Mouse (Mus musculus) C2C12 (cell line): ENCODE measurements around the gene Mup2. TPM values are rescaled to one million over a fixed set of nuclear protein-coding genes. Genes with fewer than 3 reads are reported as not detected.
"Not testable (repeated sequence)": the region's sequence is repeated elsewhere in the genome, so short reads cannot be mapped to it uniquely, and the experiment has no call there.

Source experiments
- H3K27me3 ChIP-seq: one replicate; pipeline ENCODE4 v1.6.1; 2011; ENCODE audit not compliant: control insufficient read depth, insufficient read depth, insufficient read length
- H3K36me3 ChIP-seq: one replicate; pipeline ENCODE4 v1.6.1; 2011; ENCODE audit not compliant: control insufficient read depth, insufficient read depth
- H3K4me3 ChIP-seq: one replicate; pipeline ENCODE4 v1.5.1; 2011; ENCODE audit warnings: mild to moderate bottlenecking, control low read depth; ENCODE audit not compliant: poor library complexity, insufficient read depth, severe bottlenecking
- H3K79me2 ChIP-seq: one replicate; pipeline ENCODE4 v1.6.1; 2011; ENCODE audit not compliant: control insufficient read depth, insufficient read depth
- H3K79me3 ChIP-seq: one replicate; pipeline ENCODE4 v1.6.1; 2011; ENCODE audit warnings: low read depth, control low read depth
- H3ac ChIP-seq: one replicate; pipeline ENCODE3; 2011; ENCODE audit warnings: low read depth; ENCODE audit not compliant: control insufficient read depth, insufficient read length
- long read RNA-seq, 2 experiments: library from polyadenylated mRNA; unstranded; transcript quantifications; one replicate each; pipeline ENCODE4 v2.0.0; 2019 to 2020
- polyA plus RNA-seq: library from polyadenylated mRNA; unstranded; fragments of >200 nt; fragmentation: generic; extraction: Trizol; gene quantifications from one replicate; pipeline ENCODE4 v1.2.1, GENCODE M21; 2012; ENCODE audit warnings: missing spikeins

Mup2 gene
- polyA plus RNA-seq = not detected
- long read RNA-seq, experiment 1 = 0 reads
- long read RNA-seq, experiment 2 = 0 reads

DNA sequence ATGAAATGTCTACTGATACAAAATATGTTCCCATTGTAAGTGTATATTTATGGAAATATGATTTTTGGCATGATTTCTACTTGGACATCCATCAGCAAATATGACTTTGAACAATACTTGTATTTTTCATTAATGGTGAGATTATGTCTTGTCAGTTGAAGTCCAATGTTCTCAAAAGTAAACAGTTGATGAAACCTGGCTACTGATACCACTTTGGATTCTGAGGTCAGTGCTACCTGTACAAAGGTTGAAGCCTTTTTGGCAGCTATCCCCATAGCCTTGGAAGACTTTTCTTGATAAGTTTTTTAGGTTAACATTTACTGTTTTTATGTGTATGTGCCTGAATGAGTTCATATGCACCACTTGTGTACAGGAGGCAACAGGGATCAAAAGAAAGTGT, at the start of gene Mup2:
Gene Mup2, minus strand, starts transcription at position 101 of the 400 bp plus-strand sequence.
- H3K79me3 ChIP-seq, H3K27me3 ChIP-seq, H3ac ChIP-seq, H3K36me3 ChIP-seq, H3K4me3 ChIP-seq, H3K79me2 ChIP-seq: not testable (repeated sequence)

Other genes starting within 250 kb of the Mup2 start
- gene Slc46a2, start 239.2 kb downstream of the Mup2 start, polyA plus RNA-seq = not detected
- gene Mup4, start 193.6 kb downstream of the Mup2 start, polyA plus RNA-seq = not detected
- gene Mup6, start 190.0 kb downstream of the Mup2 start, polyA plus RNA-seq = not detected
- gene Mup7, start 83.8 kb downstream of the Mup2 start, polyA plus RNA-seq = not detected
- not detected for gene Mup8, start 68.3 kb upstream of the Mup2 start, polyA plus RNA-seq